Mouse (Mus musculus) adrenal gland, postnatal 10 days (tissue): ENCODE results near the gene Pafah1b1. TPM values are rescaled to one million over a fixed set of nuclear protein-coding genes. Genes with fewer than 3 reads are reported as not detected.
A peak's percentile ranks its signal among the peaks of the same experiment; 100 is the strongest.

Experiments
- DNase-seq: peaks from one replicate; pipeline ENCODE4 v3.0.0; 2021; ENCODE audit warnings: mixed read lengths
- total RNA-seq, 2 experiments: library from RNA; stranded (reverse); gene quantifications; 2 replicates each; pipeline ENCODE4 v1.2.3; 2021

The Pafah1b1 gene
- total RNA-seq, 2 experiments from 2014 or later: 145 to 154 TPM

GRCm38 (mm10) chr11:74662221-74662620 lies 62.2 kb downstream of the Pafah1b1 start:
- no peak for DNase-seq

- no peak for DNase-seq
These were observed 62.8 kb downstream of the Pafah1b1 start for GRCm38 (mm10) chr11:74661641-74662040.

- no peak for DNase-seq
These were observed 64.1 kb downstream of the Pafah1b1 start for GRCm38 (mm10) chr11:74660336-74660735.

- no peak for DNase-seq
These were observed 68.5 kb downstream of the Pafah1b1 start for GRCm38 (mm10) chr11:74655941-74656340.

GRCm38 (mm10) chr11:74653385-74653784 lies 71.1 kb downstream of the Pafah1b1 start:
- peak; percentile 69 for DNase-seq

- DNase-seq: peak; percentile 85
These were observed 71.7 kb downstream of the Pafah1b1 start for GRCm38 (mm10) chr11:74652791-74653191.

- no peak for DNase-seq
These were observed 73.8 kb downstream of the Pafah1b1 start for GRCm38 (mm10) chr11:74650576-74651100.

- peak; percentile 77 for DNase-seq
These were observed 74.6 kb downstream of the Pafah1b1 start for GRCm38 (mm10) chr11:74649647-74650551.

GRCm38 (mm10) chr11:74649095-74649646 lies 75.3 kb downstream of the Pafah1b1 start, which contains the start of gene Cluh:
TSS of gene Cluh (plus strand) at chr11:74649495.
- DNase-seq: peak; percentile 99

- DNase-seq: peak; percentile 25
These were observed 75.8 kb downstream of the Pafah1b1 start for GRCm38 (mm10) chr11:74648676-74649075.

- DNase-seq: no peak
These were observed 76.5 kb downstream of the Pafah1b1 start for GRCm38 (mm10) chr11:74647966-74648365.

- DNase-seq: no peak
These were observed 84.8 kb downstream of the Pafah1b1 start for GRCm38 (mm10) chr11:74639628-74640027.

- DNase-seq: peak; percentile 31
These were observed 85.6 kb downstream of the Pafah1b1 start for GRCm38 (mm10) chr11:74638791-74639411.

GRCm38 (mm10) chr11:74637971-74638790 lies 86.3 kb downstream of the Pafah1b1 start:
- peak; percentile 90 for DNase-seq

GRCm38 (mm10) chr11:74637486-74637885 lies 87.0 kb downstream of the Pafah1b1 start:
- DNase-seq: no peak

GRCm38 (mm10) chr11:74634490-74635275 lies 89.8 kb downstream of the Pafah1b1 start:
- DNase-seq: peak; percentile 75

- DNase-seq: no peak
These were observed 92.3 kb downstream of the Pafah1b1 start for GRCm38 (mm10) chr11:74631880-74632789.

GRCm38 (mm10) chr11:74627481-74627880 lies 97.0 kb downstream of the Pafah1b1 start:
- no peak for DNase-seq

GRCm38 (mm10) chr11:74625333-74625732 lies 99.1 kb downstream of the Pafah1b1 start:
- no peak for DNase-seq
